8 mouse cellular contexts compared by ENCODE assay signal in genomic region chr12:98920194-98920991, GRCm38 (mm10). TPM values are rescaled to one million over a fixed set of nuclear protein-coding genes. Genes with fewer than 3 reads are reported as not detected.
DNase-seq lines count a peak whose midpoint lies in the region; ATAC-seq and TF ChIP-seq lines count a peak whose summit lies in the region.

Gene Ttc8, plus strand, starts transcription at chr12:98920574.

- ATAC-seq in frontal cortex, adult (ENCODE audit: low TSS enrichment): peak; percentile 97
- peak; percentile 98 to 99 for ATAC-seq in hematopoietic stem cell, adult 5-6 weeks (replicated peaks in 1 of 2; ENCODE audit: insufficient read depth in 1 of 2, low FRiP score in 2 of 2, low TSS enrichment in 1 of 2, low read depth in 1 of 2, poor library complexity in 2 of 2, severe bottlenecking in 2 of 2)
- ATAC-seq in lung, embryonic 14.5 days (ENCODE audit: insufficient read depth): peak; percentile 100

- H3K9me3 ChIP-seq in lung, embryonic 14.5 days (ENCODE audit: low read depth, low read length): no peaks in the 10 kb centered on the region

- H3K4me1 ChIP-seq in lung, embryonic 14.5 days (ENCODE audit: insufficient read depth): no peaks in the 10 kb centered on the region
- H3K4me1 ChIP-seq in olfactory bulb, adult 2 months (ENCODE audit: control insufficient read depth, insufficient read depth, low read length): no peaks in the 10 kb centered on the region

- H3K4me3 ChIP-seq in lung, embryonic 14.5 days (ENCODE audit: low read depth, low read length): peak within 1 kb of the TSS; percentile 64
- peak within 1 kb of the TSS; percentile 79 for H3K4me3 ChIP-seq in olfactory bulb, adult 2 months (ENCODE audit: insufficient read depth, low read depth, low read length)

- H3K36me3 ChIP-seq in lung, embryonic 14.5 days (ENCODE audit: insufficient read depth): no peaks in the 10 kb centered on the region

- H3K4me2 ChIP-seq in lung, embryonic 14.5 days: peak within 1 kb of the TSS; percentile 73

- H3K27me3 ChIP-seq in lung, embryonic 14.5 days (ENCODE audit: insufficient read depth, low read length): 0 out of 2 replicates have a peak, but pooled peaks cover 4% of the 10 kb centered on the region

- peak within 1 kb of the TSS; percentile 68 for H3K9ac ChIP-seq in lung, embryonic 14.5 days

- peak; percentile 73 for TF ChIP-seq POLR2A in olfactory bulb, adult 2 months (IDR thresholded peaks at IDR 0.05; ENCODE audit: insufficient read depth, low read depth, low read length)

- TF ChIP-seq CTCF in lung, embryonic 14.5 days (IDR thresholded peaks at IDR 0.05; ENCODE audit: low read depth): no peak
- TF ChIP-seq CTCF in olfactory bulb, adult 2 months (IDR thresholded peaks at IDR 0.05; ENCODE audit: insufficient read depth, low read depth, low read length): no peak

- H3K27ac ChIP-seq in lung, embryonic 14.5 days (ENCODE audit: low read depth): peak within 1 kb of the TSS; percentile 64; the same call in 1 of the 2 replicates
- H3K27ac ChIP-seq in olfactory bulb, adult 2 months (ENCODE audit: insufficient read depth, low read depth, low read length): peak within 1 kb of the TSS; percentile 94

- under 1% methylated on average over 35 of the region's 35 CpGs for WGBS in lung, embryonic 14.5 days
- under 1% methylated on average over 35 of the region's 35 CpGs for WGBS in olfactory bulb, adult 2 months

- peak; percentile 95 for DNase-seq in Muller cell, postnatal 12 days (ENCODE audit: inconsistent ontology term)
- DNase-seq in cerebellum, adult 9-11 months: peak; percentile 92
- DNase-seq in layer of hippocampus, adult 8-10 months (ENCODE audit: low spot score in 2 of 2): peak; percentile 80 to 90
- DNase-seq in lung, embryonic 14.5 days: peak; percentile 94
- DNase-seq in thymus, adult 18-20 months: peak; percentile 49 to 65

RNA-seq across cellular contexts. Expression of gene Ttc8, which starts in this region (rescaled TPM):
- total RNA-seq in hematopoietic stem cell, adult 5-6 weeks (2017): 14.9 and 27.5 TPM in 2 replicates
- 10 to 100 TPM; 40.6 to 59.3 (median 54.3) TPM for total RNA-seq in layer of hippocampus, adult 8-10 months (2022)
- 36.6 and 37.2 TPM in 2 replicates for polyA plus RNA-seq in lung, embryonic 14.5 days (2014; fragmentation: Nextera tagmentation; extraction: Ambion mirVana)
- polyA plus RNA-seq in olfactory bulb, adult 2 months (2012; ENCODE audit: insufficient read depth, insufficient read length, low replicate concordance, missing spikeins): not detected in 2 replicates

Comparison
In these comparisons a context has a peak if more than half of its experiments do, and no peak if none do; other contexts are left out.
1. Peak in every context shown above with its lines: DNase-seq, ATAC-seq, H3K4me3 ChIP-seq and H3K27ac ChIP-seq.
2. RNA of gene Ttc8 (polyA plus RNA-seq): 36.6 to 37.2 TPM in lung, embryonic 14.5 days; not detected in olfactory bulb, adult 2 months; every median in the first group is over 10 times any median in the second.